Mouse (Mus musculus) ES-E14 (cell line): ENCODE data around the gene Mast1.

Experiments
- CHD2 ChIP-seq: IDR thresholded peaks from 2 replicates; pipeline ENCODE4 v1.6.1; 2014; ENCODE audit warnings: mild to moderate bottlenecking, low read depth, low read length, inconsistent platforms
- HCFC1 ChIP-seq: IDR thresholded peaks from 2 replicates; pipeline ENCODE4 v1.6.1; 2012; ENCODE audit warnings: low read length, inconsistent platforms, borderline replicate concordance; ENCODE audit not compliant: insufficient read depth
- MAFK ChIP-seq: IDR thresholded peaks from 2 replicates; pipeline ENCODE4 v1.6.1; 2014; ENCODE audit warnings: mild to moderate bottlenecking, low read depth, low read length, inconsistent platforms; ENCODE audit not compliant: insufficient read depth

GRCm38 (mm10) chr8:84874339-84874738 is 62.8 kb downstream of the Mast1 start:
- TF ChIP-seq MAFK (no peak), HCFC1 (no peak), CHD2 (no peak)
